Mouse (Mus musculus): Measurements from ENCODE around the gene Cdon.
"Not testable (repeated sequence)": the region's sequence is repeated elsewhere in the genome, so short reads cannot be mapped to it uniquely, and the experiment has no call there.

The Cdon gene

GRCm38 (mm10) chr9:35420805-35421719, at the start of gene Cdon:
Gene Cdon, plus strand, starts transcription at chr9:35421128.
- peak; percentile 93 for DNase-seq

- no peak for DNase-seq
Observed at GRCm38 (mm10) chr9:35372324-35373101, 48.4 kb upstream of the Cdon start.

GRCm38 (mm10) chr9:35377916-35378315, 43.0 kb upstream of the Cdon start:
- DNase-seq = no peak

DNA sequence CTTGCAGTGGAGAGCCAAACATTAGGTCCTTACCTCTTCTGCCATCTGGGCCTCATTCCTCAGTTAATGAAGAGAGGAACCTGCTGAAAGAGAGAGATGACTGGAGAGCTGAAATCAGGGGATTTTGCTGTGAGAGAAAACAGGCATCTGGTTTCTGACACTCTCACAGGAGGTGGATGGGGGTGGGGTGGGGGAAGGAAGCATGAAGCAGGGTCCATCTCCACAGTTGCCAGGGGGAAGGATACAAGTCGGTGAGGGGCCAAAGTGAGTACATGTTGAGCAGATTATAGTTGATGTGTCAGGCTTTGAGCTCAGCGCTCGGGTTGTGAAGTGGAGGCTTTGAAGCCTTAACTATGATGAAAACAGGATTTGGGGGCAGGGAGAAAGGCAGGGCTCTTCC, 41.9 kb upstream of the Cdon start:
- DNase-seq = no peak

DNA sequence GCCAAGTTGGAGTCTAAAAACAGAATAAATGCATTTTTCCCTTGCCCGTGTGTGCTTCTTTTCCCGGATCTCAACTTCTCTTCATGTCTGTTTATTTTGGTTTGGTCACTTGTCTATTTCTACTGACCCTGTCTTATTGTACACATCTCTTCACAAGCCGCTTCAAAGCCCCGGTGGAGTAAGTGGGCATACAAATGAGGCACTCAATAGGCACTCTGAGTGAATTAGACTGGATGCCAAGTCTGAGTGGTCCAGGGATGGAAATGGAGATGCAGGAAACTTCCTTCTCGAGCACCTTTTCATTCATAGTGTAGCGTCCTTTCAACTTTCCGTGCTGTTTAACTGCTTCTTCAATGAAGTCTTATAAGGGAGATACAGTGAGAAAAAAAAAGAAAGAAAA, 21.0 kb upstream of the Cdon start:
- no peak for DNase-seq

DNA sequence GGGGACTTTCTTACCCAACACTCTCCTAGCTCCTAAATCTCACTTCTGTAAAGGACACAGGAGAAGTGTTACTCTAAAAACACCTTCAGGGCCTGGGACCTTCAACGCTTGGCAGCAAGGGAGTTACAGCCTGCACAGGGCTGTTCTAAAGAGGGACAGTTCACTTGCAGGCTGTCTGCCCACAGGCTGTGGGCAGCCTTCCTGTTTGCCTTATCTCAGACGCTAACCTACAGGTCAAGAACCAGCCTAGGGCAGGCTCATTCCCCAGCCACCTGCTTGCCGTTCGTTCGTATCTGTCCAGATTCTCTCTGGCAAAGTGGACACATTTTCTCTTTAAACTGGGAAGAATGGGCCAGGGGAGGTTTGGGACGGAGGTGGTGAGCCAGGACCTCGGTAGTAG, 20.5 kb upstream of the Cdon start:
- DNase-seq = no peak

- DNase-seq = no peak
Observed at GRCm38 (mm10) chr9:35400831-35401230, 20.1 kb upstream of the Cdon start.

DNA sequence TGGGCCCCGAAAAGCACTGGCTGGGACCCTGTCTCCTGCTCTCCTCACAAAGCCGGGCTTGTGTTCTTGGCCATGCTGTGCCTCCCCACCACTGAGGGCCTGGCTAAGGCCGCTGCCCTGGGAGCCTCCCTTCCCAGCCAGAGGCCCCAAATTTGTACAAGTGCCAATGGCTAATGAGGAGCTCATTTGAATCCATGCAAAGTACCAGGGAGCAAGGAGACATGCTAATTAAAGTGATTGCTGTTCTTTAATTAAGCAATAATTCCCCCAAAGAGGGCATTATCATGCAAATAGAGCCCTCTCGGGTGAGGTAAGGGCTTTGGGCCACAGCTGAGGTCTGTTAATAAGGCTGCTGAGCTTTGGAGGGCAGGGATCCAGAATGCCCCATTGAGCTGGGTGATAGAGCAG, 18.3 kb upstream of the Cdon start:
- no peak for DNase-seq

- DNase-seq = no peak
Observed at GRCm38 (mm10) chr9:35403490-35403889, 17.4 kb upstream of the Cdon start.

DNA sequence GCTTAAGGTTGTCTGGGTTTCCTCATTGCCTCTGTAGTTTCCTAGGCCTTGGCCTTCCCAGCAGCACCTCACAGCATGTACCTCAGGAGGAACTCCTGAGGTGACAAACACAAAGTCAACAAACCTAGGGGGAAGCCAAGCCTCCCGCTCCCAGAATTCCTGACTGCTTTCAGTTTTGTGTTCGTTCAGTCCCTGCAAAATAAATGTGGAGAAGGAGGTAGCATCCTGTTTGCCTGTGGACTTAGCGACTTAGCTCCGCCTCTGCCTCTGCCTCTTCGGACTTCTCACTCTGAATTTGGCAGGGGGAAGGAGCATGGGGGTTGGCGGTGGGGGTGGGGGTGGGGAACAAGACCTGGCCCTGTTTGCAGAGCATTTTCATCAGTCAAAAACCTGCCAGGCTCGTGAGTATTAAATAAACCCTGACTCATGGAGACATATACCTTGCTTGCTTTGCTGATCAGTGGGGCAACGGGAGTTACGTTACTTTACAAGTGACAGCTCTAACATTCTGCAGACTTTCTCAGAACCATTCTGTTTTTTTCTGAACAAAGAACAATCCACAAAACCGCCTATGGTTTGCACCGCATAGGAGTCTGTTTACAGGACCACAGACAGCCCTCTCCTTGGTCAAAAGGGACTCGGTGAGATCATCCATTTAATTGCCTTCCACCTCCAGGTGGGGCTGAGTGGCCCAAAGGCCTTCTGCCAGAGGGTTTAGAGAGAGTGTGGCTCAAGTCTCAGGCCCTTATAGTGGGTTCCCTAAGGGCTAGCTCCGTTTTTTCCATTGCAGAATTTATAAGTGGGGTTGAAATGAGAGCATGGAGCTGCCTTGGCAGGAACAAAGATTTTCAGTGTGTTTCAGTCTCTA, 15.7 kb upstream of the Cdon start:
- DNase-seq = no peak

DNA sequence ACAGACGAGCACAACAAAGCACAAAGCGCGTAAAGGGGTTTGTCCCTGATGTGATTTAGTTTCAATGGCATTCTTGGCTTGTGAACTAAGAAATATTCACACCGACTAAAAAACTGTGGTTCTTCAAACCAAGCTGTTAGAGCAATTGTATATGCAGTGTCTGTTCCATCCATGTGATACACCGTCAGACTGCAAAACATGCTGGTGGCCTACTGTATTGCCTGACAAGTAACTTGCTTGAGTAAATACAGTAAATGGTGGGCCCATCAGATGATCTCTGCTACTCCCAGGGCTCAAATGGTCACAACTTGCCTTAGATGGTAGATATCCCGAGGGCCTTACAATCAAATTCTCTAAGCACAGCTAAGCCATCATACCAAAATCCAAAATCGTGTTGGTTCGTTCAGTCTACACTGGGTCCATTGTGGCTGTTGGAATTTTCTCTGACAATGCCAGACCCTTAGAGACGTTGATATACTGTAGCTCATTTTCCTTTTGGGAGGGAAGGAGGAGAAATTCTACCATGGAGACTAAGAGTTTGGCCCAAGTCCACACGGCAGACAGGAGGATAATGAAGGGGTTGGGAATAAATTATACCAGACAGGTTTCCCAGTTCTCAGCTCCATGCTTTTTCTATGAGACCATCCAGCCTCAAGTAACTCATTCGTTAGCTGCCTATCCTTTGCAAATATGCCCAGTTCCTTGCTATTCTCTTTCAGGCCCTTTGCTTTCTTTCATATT, 9.5 kb upstream of the Cdon start:
- DNase-seq = no peak

DNA sequence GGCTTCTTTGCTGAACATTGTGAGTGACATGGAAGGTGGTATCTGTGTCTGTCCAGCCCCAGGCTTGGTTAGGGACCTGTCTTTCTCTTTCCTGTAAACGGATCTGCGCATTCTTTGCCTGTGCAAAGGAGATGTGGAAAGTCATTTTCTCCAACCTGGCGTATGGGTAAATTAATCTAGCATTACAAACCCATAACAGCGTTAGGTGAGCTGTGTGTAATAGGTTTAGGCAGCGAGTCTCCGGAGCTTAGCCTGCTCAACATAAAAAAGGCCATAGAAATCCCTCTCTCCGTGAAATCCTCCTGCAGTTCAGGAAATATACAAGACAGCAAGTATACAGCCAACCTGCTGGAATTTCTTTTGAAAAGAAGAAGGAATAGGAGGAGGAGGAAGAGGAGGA, 9.0 kb upstream of the Cdon start:
- no peak for DNase-seq

- DNase-seq = peak; percentile 76
Observed at GRCm38 (mm10) chr9:35421730-35422235, 855 bp downstream of the Cdon start.

- DNase-seq = no peak
Observed at GRCm38 (mm10) chr9:35422405-35422941, 1.5 kb downstream of the Cdon start.

- peak; percentile 38 for DNase-seq
Observed at GRCm38 (mm10) chr9:35423265-35423664, 2.3 kb downstream of the Cdon start.

DNA sequence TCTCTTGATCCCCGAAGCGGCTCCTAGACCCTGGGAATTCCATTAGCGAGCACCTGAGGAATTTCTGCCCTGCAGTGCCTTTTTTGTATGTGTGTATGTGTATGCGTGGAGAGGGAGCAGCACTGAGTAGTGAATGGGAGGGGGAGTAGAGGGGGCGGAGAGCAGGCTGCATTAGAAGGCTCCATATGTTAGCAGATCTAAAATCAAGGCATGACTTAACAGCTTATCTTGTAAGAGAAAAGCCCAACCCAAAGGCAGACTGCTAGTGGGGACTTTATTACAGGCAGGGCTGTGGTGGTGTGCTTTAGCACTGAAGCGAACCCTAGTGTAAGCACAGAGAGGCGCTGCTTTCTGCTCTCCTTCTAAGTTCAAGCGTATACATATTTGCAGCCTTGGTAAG, 3.7 kb downstream of the Cdon start:
- DNase-seq = no peak

GRCm38 (mm10) chr9:35430476-35430875, 9.5 kb downstream of the Cdon start:
- peak; percentile 13 for DNase-seq

GRCm38 (mm10) chr9:35431396-35431795, 10.5 kb downstream of the Cdon start:
- no peak for DNase-seq

GRCm38 (mm10) chr9:35432717-35433297, 11.9 kb downstream of the Cdon start:
- DNase-seq = not testable (repeated sequence)

DNA sequence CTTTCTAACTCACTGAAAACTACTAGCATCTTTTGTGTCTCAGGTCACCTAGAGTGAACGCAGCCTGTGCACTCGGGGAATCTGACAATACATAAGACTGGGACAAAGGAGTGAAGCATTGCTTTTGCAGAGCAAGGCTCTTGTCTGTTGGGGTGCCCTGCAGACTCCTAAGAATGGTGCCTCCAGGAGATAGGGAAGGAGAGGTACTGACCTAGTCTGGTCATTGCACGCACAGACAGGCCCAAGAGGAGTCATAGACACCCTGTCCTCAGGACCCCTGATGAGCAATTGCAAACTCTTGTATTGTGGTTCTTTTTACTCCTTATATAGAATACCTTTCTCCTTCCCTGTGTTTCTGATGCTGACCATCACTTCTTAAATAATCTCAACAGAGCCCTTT, 13.4 kb downstream of the Cdon start:
- no peak for DNase-seq

DNA sequence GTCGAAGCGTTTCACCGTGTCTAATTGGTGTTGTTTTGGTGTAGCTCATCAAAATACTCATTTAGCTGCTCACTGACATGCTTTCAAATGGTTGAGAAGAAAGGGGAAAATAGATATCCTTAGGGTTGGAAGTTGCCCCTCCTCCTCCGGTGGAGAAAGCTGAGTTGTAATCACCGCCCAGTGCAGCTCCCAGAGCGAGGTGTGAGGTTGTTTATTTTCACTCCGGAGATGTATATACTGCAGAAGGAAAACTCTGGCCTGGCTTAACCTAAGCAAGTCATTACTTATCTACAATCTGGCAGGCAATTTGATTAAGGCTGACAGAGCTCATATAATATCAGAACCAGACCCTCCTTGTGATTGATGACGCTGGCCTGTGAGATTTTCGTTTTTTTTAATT, 14.6 kb downstream of the Cdon start:
- no peak for DNase-seq
